Mouse (Mus musculus): ENCODE measurements around the gene Cyp2b13. TPM values are rescaled to one million over a fixed set of nuclear protein-coding genes. Genes with fewer than 3 reads are reported as not detected.
"Not testable (repeated sequence)": the region's sequence is repeated elsewhere in the genome, so short reads cannot be mapped to it uniquely, and the experiment has no call there.

The Cyp2b13 gene
- total RNA-seq (2017) = not detected in 2 replicates

- ATAC-seq (replicated peaks in 1 of 2; ENCODE audit: insufficient read depth in 1 of 2, low FRiP score in 2 of 2, low TSS enrichment in 1 of 2, low read depth in 1 of 2, poor library complexity in 2 of 2, severe bottlenecking in 2 of 2) = not testable (repeated sequence)
These were observed at the start of gene Cyp2b13 for GRCm38 (mm10) chr7:26061197-26061596. Cyp2b13 (plus strand) TSS chr7:26061497.

- not testable (repeated sequence) for ATAC-seq (replicated peaks in 1 of 2; ENCODE audit: insufficient read depth in 1 of 2, low FRiP score in 2 of 2, low TSS enrichment in 1 of 2, low read depth in 1 of 2, poor library complexity in 2 of 2, severe bottlenecking in 2 of 2)
These were observed 41.4 kb upstream of the Cyp2b13 start for GRCm38 (mm10) chr7:26019814-26020332.

- ATAC-seq (replicated peaks in 1 of 2; ENCODE audit: insufficient read depth in 1 of 2, low FRiP score in 2 of 2, low TSS enrichment in 1 of 2, low read depth in 1 of 2, poor library complexity in 2 of 2, severe bottlenecking in 2 of 2) = not testable (repeated sequence)
These were observed 6.2 kb upstream of the Cyp2b13 start for GRCm38 (mm10) chr7:26054885-26055630.

- 0 out of 4 replicates have a peak, but pooled peaks of 1 of the 2 experiments have one; percentile 22 for ATAC-seq (replicated peaks in 1 of 2; ENCODE audit: insufficient read depth in 1 of 2, low FRiP score in 2 of 2, low TSS enrichment in 1 of 2, low read depth in 1 of 2, poor library complexity in 2 of 2, severe bottlenecking in 2 of 2)
These were observed 10.4 kb downstream of the Cyp2b13 start for GRCm38 (mm10) chr7:26071677-26072076.

GRCm38 (mm10) chr7:26082595-26082994 lies 21.3 kb downstream of the Cyp2b13 start:
- ATAC-seq (replicated peaks in 1 of 2; ENCODE audit: insufficient read depth in 1 of 2, low FRiP score in 2 of 2, low TSS enrichment in 1 of 2, low read depth in 1 of 2, poor library complexity in 2 of 2, severe bottlenecking in 2 of 2) = no peak

GRCm38 (mm10) chr7:26087391-26087790 lies 26.1 kb downstream of the Cyp2b13 start:
- ATAC-seq (replicated peaks in 1 of 2; ENCODE audit: insufficient read depth in 1 of 2, low FRiP score in 2 of 2, low TSS enrichment in 1 of 2, low read depth in 1 of 2, poor library complexity in 2 of 2, severe bottlenecking in 2 of 2) = no peak

GRCm38 (mm10) chr7:26088578-26088977 lies 27.3 kb downstream of the Cyp2b13 start:
- not testable (repeated sequence) for ATAC-seq (replicated peaks in 1 of 2; ENCODE audit: insufficient read depth in 1 of 2, low FRiP score in 2 of 2, low TSS enrichment in 1 of 2, low read depth in 1 of 2, poor library complexity in 2 of 2, severe bottlenecking in 2 of 2)

- not testable (repeated sequence) for ATAC-seq (replicated peaks in 1 of 2; ENCODE audit: insufficient read depth in 1 of 2, low FRiP score in 2 of 2, low TSS enrichment in 1 of 2, low read depth in 1 of 2, poor library complexity in 2 of 2, severe bottlenecking in 2 of 2)
These were observed 78.3 kb downstream of the Cyp2b13 start for GRCm38 (mm10) chr7:26139623-26140022.

GRCm38 (mm10) chr7:26143657-26144056 lies 82.4 kb downstream of the Cyp2b13 start:
- not testable (repeated sequence) for ATAC-seq (replicated peaks in 1 of 2; ENCODE audit: insufficient read depth in 1 of 2, low FRiP score in 2 of 2, low TSS enrichment in 1 of 2, low read depth in 1 of 2, poor library complexity in 2 of 2, severe bottlenecking in 2 of 2)

Other genes starting within 250 kb of the Cyp2b13 start
- gene Cyp2s1, start 244.6 kb upstream of the Cyp2b13 start, total RNA-seq (2017) = not detected in 2 replicates
- gene Cyp2b10, start 163.9 kb upstream of the Cyp2b13 start, total RNA-seq (2017) = not detected in 2 replicates
- gene Cyp2b9, start 111.9 kb downstream of the Cyp2b13 start, total RNA-seq (2017) = not detected in 2 replicates
- gene Vmn1r184, start 198.8 kb downstream of the Cyp2b13 start, total RNA-seq (2017) = not detected in 2 replicates
- gene Cyp2a4, start 245.7 kb downstream of the Cyp2b13 start, total RNA-seq (2017) = not detected in 2 replicates